Mouse (Mus musculus): ENCODE data around the gene Tceal8.
A peak's percentile ranks its signal among the peaks of the same experiment; 100 is the strongest.
"Not testable (repeated sequence)": the region's sequence is repeated elsewhere in the genome, so short reads cannot be mapped to it uniquely, and the experiment has no call there.

Gene Tceal8

GRCm38 (mm10) chrX:136172118-136172551 lies at the start of gene Tceal8:
Gene Tceal8 (minus strand): TSS chrX:136172342.
- peak; percentile 32 to 73 for DNase-seq (ENCODE audit: low spot score in 2 of 2)

GRCm38 (mm10) chrX:136216303-136216702 lies 44.2 kb upstream of the Tceal8 start:
- no peak for DNase-seq (ENCODE audit: low spot score in 2 of 2)

GRCm38 (mm10) chrX:136214729-136215677 lies 42.9 kb upstream of the Tceal8 start, which contains the start of the genes Tceal7 and Bex1:
Gene Tceal7 (plus strand): TSS chrX:136214779.
Gene Bex1 (minus strand): TSS chrX:136215513.
- not testable (repeated sequence) for DNase-seq (ENCODE audit: low spot score in 2 of 2)

- no peak for DNase-seq (ENCODE audit: low spot score in 2 of 2)
These were observed 41.3 kb upstream of the Tceal8 start for GRCm38 (mm10) chrX:136213396-136213795.

- no peak for DNase-seq (ENCODE audit: low spot score in 2 of 2)
These were observed 32.3 kb upstream of the Tceal8 start for GRCm38 (mm10) chrX:136204406-136204805.

GRCm38 (mm10) chrX:136203664-136204066 lies 31.5 kb upstream of the Tceal8 start, which contains the start of gene Tceal5:
Gene Tceal5 (minus strand): TSS chrX:136203876.
- no peak for DNase-seq (ENCODE audit: low spot score in 2 of 2)

- DNase-seq (ENCODE audit: low spot score in 2 of 2) = no peak
These were observed 31.1 kb upstream of the Tceal8 start for GRCm38 (mm10) chrX:136203257-136203656.

- peak; percentile 47 to 66 for DNase-seq (ENCODE audit: low spot score in 2 of 2)
These were observed 24.7 kb upstream of the Tceal8 start for GRCm38 (mm10) chrX:136196873-136197272.

GRCm38 (mm10) chrX:136195193-136195944 lies 23.2 kb upstream of the Tceal8 start:
- no peak for DNase-seq (ENCODE audit: low spot score in 2 of 2)

- no peak for DNase-seq (ENCODE audit: low spot score in 2 of 2)
These were observed 11.0 kb upstream of the Tceal8 start for GRCm38 (mm10) chrX:136183107-136183506.

- no peak for DNase-seq (ENCODE audit: low spot score in 2 of 2)
These were observed 8.9 kb upstream of the Tceal8 start for GRCm38 (mm10) chrX:136180897-136181553.

GRCm38 (mm10) chrX:136172786-136173185 lies 644 bp upstream of the Tceal8 start:
- DNase-seq (ENCODE audit: low spot score in 2 of 2) = no peak

GRCm38 (mm10) chrX:136171189-136172117 lies 689 bp downstream of the Tceal8 start:
- DNase-seq (ENCODE audit: low spot score in 2 of 2) = peak; percentile 8 to 42

- peak; percentile 7 to 10 for DNase-seq (ENCODE audit: low spot score in 2 of 2)
These were observed 1.5 kb downstream of the Tceal8 start for GRCm38 (mm10) chrX:136170625-136171024.

- no peak for DNase-seq (ENCODE audit: low spot score in 2 of 2)
These were observed 27.9 kb downstream of the Tceal8 start for GRCm38 (mm10) chrX:136144195-136144594.

- no peak for DNase-seq (ENCODE audit: low spot score in 2 of 2)
These were observed 28.4 kb downstream of the Tceal8 start for GRCm38 (mm10) chrX:136143711-136144110.

- no peak for DNase-seq (ENCODE audit: low spot score in 2 of 2)
These were observed 30.8 kb downstream of the Tceal8 start for GRCm38 (mm10) chrX:136141385-136141784.

GRCm38 (mm10) chrX:136139640-136140004 lies 32.5 kb downstream of the Tceal8 start:
- DNase-seq (ENCODE audit: low spot score in 2 of 2) = not testable (repeated sequence)

GRCm38 (mm10) chrX:136138827-136139639 lies 33.1 kb downstream of the Tceal8 start, which contains the start of gene Bex4:
Gene Bex4 (plus strand): TSS chrX:136138996.
- not testable (repeated sequence) for DNase-seq (ENCODE audit: low spot score in 2 of 2)

GRCm38 (mm10) chrX:136135559-136135958 lies 36.6 kb downstream of the Tceal8 start:
- DNase-seq (ENCODE audit: low spot score in 2 of 2) = no peak
